Mouse (Mus musculus): ENCODE results near the gene Osgin1. TPM values are rescaled to one million over a fixed set of nuclear protein-coding genes. Genes with fewer than 3 reads are reported as not detected.

The Osgin1 gene
- polyA plus RNA-seq, 1 experiment, result not detected

DNA sequence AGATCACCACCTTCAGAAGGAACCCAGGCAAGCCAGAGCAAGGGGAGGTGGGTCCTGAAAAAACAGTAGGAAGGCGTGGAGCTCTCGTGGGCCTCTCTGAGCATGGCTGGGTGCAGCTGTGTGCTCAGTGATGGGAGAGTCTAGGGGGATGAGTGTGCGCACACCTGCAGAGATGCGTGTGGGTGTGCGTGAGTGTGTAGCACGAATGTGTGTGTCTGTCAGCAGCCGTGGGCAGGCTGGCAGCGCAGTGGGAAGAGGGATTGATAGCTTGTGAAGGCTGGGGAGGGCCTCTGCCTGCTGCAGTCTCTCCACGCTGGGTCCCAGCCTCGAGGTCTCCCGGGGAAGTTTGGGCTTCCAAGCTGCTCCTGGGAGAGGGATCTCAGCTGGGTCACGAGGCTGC is 15.7 kb downstream of the Osgin1 start:
- H3K27me3 ChIP-seq (ENCODE audit: control insufficient read depth, insufficient read depth, low read length, poor library complexity, severe bottlenecking), result peaks cover 8% of the 10 kb centered on the region
- H3K9ac ChIP-seq (ENCODE audit: low read depth, poor library complexity, severe bottlenecking), result no peak overlapping the region
- no peaks in the 10 kb centered on the region for H3K4me1 ChIP-seq (ENCODE audit: control insufficient read depth, insufficient read depth, low read length)
- no peaks in the 10 kb centered on the region for H3K36me3 ChIP-seq (ENCODE audit: control insufficient read depth, insufficient read depth, low read length, poor library complexity, severe bottlenecking)
- H3K9me3 ChIP-seq (replicated peaks; ENCODE audit: control insufficient read depth, insufficient read depth, low read length, poor library complexity, severe bottlenecking), result no peaks in the 10 kb centered on the region
- TF ChIP-seq POLR2A (IDR thresholded peaks at IDR 0.05; ENCODE audit: insufficient read depth, low read length) (no peak), CTCF (IDR thresholded peaks at IDR 0.05; ENCODE audit: low read depth, low read length) (no peak)
- H3K27ac ChIP-seq (ENCODE audit: insufficient read depth, low read length), result no peak overlapping the region
- no peak overlapping the region for H3K4me3 ChIP-seq (ENCODE audit: low read depth, low read length)

DNA sequence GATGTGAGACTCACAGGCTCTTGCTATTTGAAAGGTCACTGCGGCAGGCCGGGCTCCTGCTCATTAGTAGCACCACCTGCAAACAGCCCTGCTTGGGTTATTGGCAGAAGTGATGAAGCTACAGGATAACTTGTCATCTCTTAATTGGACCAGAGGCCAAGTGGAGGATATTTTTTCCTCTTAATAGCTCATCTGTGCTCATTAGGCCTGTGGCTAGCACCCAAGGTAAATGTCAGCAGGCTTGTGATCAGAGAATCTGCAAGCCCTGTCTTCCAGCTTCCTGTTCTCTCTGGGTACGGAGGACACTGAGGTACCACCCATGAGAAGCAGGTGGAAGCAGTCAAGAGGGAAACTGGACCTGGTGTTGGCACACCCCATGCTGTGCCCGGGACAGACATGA is 17.2 kb downstream of the Osgin1 start:
- H3K9me3 ChIP-seq (replicated peaks; ENCODE audit: control insufficient read depth, insufficient read depth, low read length, poor library complexity, severe bottlenecking), result no peaks in the 10 kb centered on the region
- H3K4me1 ChIP-seq (ENCODE audit: control insufficient read depth, insufficient read depth, low read length), result no peaks in the 10 kb centered on the region
- H3K36me3 ChIP-seq (ENCODE audit: control insufficient read depth, insufficient read depth, low read length, poor library complexity, severe bottlenecking), result no peaks in the 10 kb centered on the region
- no peak overlapping the region for H3K27ac ChIP-seq (ENCODE audit: insufficient read depth, low read length)
- no peak overlapping the region for H3K4me3 ChIP-seq (ENCODE audit: low read depth, low read length)
- no peak for TF ChIP-seq POLR2A (IDR thresholded peaks at IDR 0.05; ENCODE audit: insufficient read depth, low read length)
- TF ChIP-seq CTCF (IDR thresholded peaks at IDR 0.05; ENCODE audit: low read depth, low read length), result no peak
- no peak for TF ChIP-seq EP300 (IDR thresholded peaks at IDR 0.05; ENCODE audit: insufficient read depth, low read depth, low read length)
- H3K27me3 ChIP-seq (ENCODE audit: control insufficient read depth, insufficient read depth, low read length, poor library complexity, severe bottlenecking), result peaks cover 8% of the 10 kb centered on the region
- H3K9ac ChIP-seq (ENCODE audit: low read depth, poor library complexity, severe bottlenecking), result no peak overlapping the region

DNA sequence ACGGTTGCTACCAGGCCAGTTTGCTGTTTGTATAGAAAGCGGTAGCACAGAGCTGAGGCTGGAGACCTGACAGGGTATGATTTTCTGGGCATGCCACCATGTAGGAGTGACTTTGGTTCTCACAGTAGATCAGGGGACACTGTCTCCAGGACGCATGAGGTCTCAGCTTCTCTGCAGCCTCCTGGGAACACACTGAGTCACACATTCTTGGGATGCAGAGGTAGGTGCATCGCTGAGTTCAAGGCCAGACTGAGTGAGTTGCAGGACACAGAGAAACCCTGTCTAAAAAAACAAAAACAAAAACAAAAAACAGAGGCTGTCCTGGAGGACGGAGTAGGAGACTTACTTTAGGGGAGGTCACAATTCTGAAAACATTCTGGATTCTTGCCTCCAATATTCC is 19.0 kb downstream of the Osgin1 start:
- Histone ChIP-seq H3K9me3 (replicated peaks; ENCODE audit: control insufficient read depth, insufficient read depth, low read length, poor library complexity, severe bottlenecking) (no peaks in the 10 kb centered on the region), H3K4me3 (ENCODE audit: low read depth, low read length) (no peak overlapping the region), H3K4me1 (ENCODE audit: control insufficient read depth, insufficient read depth, low read length) (no peaks in the 10 kb centered on the region), H3K27me3 (ENCODE audit: control insufficient read depth, insufficient read depth, low read length, poor library complexity, severe bottlenecking) (no peaks in the 10 kb centered on the region), H3K36me3 (ENCODE audit: control insufficient read depth, insufficient read depth, low read length, poor library complexity, severe bottlenecking) (no peaks in the 10 kb centered on the region), H3K27ac (ENCODE audit: insufficient read depth, low read length) (no peak overlapping the region), H3K9ac (ENCODE audit: low read depth, poor library complexity, severe bottlenecking) (no peak overlapping the region)
- TF ChIP-seq POLR2A (IDR thresholded peaks at IDR 0.05; ENCODE audit: insufficient read depth, low read length), result no peak
- TF ChIP-seq EP300 (IDR thresholded peaks at IDR 0.05; ENCODE audit: insufficient read depth, low read depth, low read length), result no peak
- no peak for TF ChIP-seq CTCF (IDR thresholded peaks at IDR 0.05; ENCODE audit: low read depth, low read length)

DNA sequence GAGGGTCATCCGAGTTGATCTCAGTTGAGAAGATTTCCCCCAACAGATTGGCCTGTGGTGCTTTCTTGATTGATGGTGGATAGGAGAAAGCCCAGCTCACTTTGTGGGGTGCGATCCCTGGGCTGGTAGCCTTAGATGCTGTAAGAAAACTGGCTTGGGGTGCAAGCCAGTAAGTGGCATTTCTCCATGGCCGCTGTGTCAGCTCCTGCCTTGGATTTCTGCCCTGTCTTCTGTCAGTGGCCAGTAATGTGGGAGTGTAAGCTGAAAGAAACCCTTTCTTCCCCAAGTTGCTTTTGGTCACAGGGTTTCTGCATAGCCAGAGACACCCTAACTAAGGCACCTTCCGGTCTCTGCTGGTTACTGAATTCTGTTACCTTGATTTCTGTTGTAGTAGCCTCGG is 22.1 kb downstream of the Osgin1 start:
- Histone ChIP-seq H3K4me3 (ENCODE audit: low read depth, low read length) (no peak overlapping the region), H3K27me3 (ENCODE audit: control insufficient read depth, insufficient read depth, low read length, poor library complexity, severe bottlenecking) (no peaks in the 10 kb centered on the region), H3K36me3 (ENCODE audit: control insufficient read depth, insufficient read depth, low read length, poor library complexity, severe bottlenecking) (no peaks in the 10 kb centered on the region), H3K4me1 (ENCODE audit: control insufficient read depth, insufficient read depth, low read length) (no peaks in the 10 kb centered on the region), H3K27ac (ENCODE audit: insufficient read depth, low read length) (no peak overlapping the region), H3K9ac (ENCODE audit: low read depth, poor library complexity, severe bottlenecking) (no peak overlapping the region), H3K9me3 (replicated peaks; ENCODE audit: control insufficient read depth, insufficient read depth, low read length, poor library complexity, severe bottlenecking) (no peaks in the 10 kb centered on the region)
- TF ChIP-seq CTCF (IDR thresholded peaks at IDR 0.05; ENCODE audit: low read depth, low read length), result no peak
- no peak for TF ChIP-seq POLR2A (IDR thresholded peaks at IDR 0.05; ENCODE audit: insufficient read depth, low read length)
- no peak for TF ChIP-seq EP300 (IDR thresholded peaks at IDR 0.05; ENCODE audit: insufficient read depth, low read depth, low read length)

DNA sequence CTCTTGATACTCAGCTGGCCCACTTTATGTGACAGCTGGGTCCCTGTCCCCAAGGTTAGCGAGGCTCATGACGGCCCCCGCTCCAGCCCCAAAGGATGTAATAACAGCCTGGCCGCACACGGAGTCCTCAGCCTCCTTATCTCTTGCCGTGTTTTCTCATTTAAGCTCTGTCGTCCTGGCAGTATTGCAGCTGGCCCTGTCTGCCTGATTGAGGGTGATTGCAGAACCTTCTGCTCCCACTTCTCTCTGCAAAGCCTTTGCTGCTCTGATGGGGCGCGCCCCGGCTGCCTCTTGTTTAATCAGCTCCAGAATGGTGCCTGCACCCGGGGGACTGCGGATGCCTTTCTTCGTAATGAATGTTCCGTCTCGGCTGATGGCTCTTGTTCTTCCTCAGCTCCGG is 25.8 kb downstream of the Osgin1 start:
- H3K27me3 ChIP-seq (ENCODE audit: control insufficient read depth, insufficient read depth, low read length, poor library complexity, severe bottlenecking), result no peaks in the 10 kb centered on the region
- H3K27ac ChIP-seq (ENCODE audit: insufficient read depth, low read length), result no peak overlapping the region
- TF ChIP-seq EP300 (IDR thresholded peaks at IDR 0.05; ENCODE audit: insufficient read depth, low read depth, low read length), result no peak
- no peak for TF ChIP-seq CTCF (IDR thresholded peaks at IDR 0.05; ENCODE audit: low read depth, low read length)
- no peak for TF ChIP-seq POLR2A (IDR thresholded peaks at IDR 0.05; ENCODE audit: insufficient read depth, low read length)
- H3K4me3 ChIP-seq (ENCODE audit: low read depth, low read length), result no peak overlapping the region
- no peaks in the 10 kb centered on the region for H3K4me1 ChIP-seq (ENCODE audit: control insufficient read depth, insufficient read depth, low read length)
- H3K9me3 ChIP-seq (replicated peaks; ENCODE audit: control insufficient read depth, insufficient read depth, low read length, poor library complexity, severe bottlenecking), result no peaks in the 10 kb centered on the region
- H3K9ac ChIP-seq (ENCODE audit: low read depth, poor library complexity, severe bottlenecking), result no peak overlapping the region
- no peaks in the 10 kb centered on the region for H3K36me3 ChIP-seq (ENCODE audit: control insufficient read depth, insufficient read depth, low read length, poor library complexity, severe bottlenecking)

DNA sequence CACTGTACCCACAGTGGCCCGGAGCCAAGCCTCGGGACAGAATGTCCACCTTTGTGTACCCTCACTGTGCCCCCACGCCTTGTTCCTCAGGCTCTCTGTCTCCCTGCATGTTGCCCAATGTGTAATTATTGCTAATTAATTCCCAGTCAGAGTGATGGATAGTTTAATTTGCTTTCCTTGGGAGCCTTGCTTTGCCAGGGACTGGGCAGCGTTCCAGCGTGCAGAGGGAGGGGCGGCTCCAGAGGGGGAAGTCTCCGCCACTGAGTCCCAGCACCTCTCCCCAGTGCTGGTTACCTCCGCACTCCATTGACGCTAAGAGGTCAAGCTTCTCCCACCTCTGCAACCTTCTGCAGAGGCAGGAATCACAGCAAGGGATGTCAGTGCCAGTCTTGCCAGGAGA is 27.4 kb downstream of the Osgin1 start:
- TF ChIP-seq CTCF (IDR thresholded peaks at IDR 0.05; ENCODE audit: low read depth, low read length) (no peak), POLR2A (IDR thresholded peaks at IDR 0.05; ENCODE audit: insufficient read depth, low read length) (no peak), EP300 (IDR thresholded peaks at IDR 0.05; ENCODE audit: insufficient read depth, low read depth, low read length) (no peak)
- Histone ChIP-seq H3K27me3 (ENCODE audit: control insufficient read depth, insufficient read depth, low read length, poor library complexity, severe bottlenecking) (no peaks in the 10 kb centered on the region), H3K9ac (ENCODE audit: low read depth, poor library complexity, severe bottlenecking) (no peak overlapping the region)

More for the DNA sequence above, 27.4 kb downstream of the Osgin1 start:
- H3K36me3 ChIP-seq (ENCODE audit: control insufficient read depth, insufficient read depth, low read length, poor library complexity, severe bottlenecking), result no peaks in the 10 kb centered on the region
- no peaks in the 10 kb centered on the region for H3K9me3 ChIP-seq (replicated peaks; ENCODE audit: control insufficient read depth, insufficient read depth, low read length, poor library complexity, severe bottlenecking)
- no peaks in the 10 kb centered on the region for H3K4me1 ChIP-seq (ENCODE audit: control insufficient read depth, insufficient read depth, low read length)
- no peak overlapping the region for H3K27ac ChIP-seq (ENCODE audit: insufficient read depth, low read length)
- no peak overlapping the region for H3K4me3 ChIP-seq (ENCODE audit: low read depth, low read length)
